Mouse (Mus musculus) liver (tissue): ENCODE data around the gene Ttbk1.
A peak's percentile ranks its signal among the peaks of the same experiment; 100 is the strongest.
"Not testable (repeated sequence)": the region's sequence is repeated elsewhere in the genome, so short reads cannot be mapped to it uniquely, and the experiment has no call there.

Source experiments
- DNase-seq: peaks from one replicate; pipeline ENCODE4 v3.0.0-alpha.2; 2020; ENCODE audit warnings: mixed read lengths

Ttbk1 gene

GRCm38 (mm10) chr17:46487431-46487830 is at the start of gene Ttbk1:
Gene Ttbk1, minus strand, starts transcription at chr17:46487675.
- DNase-seq: no peak

- peak; percentile 79 for DNase-seq
These were observed 38.3 kb upstream of the Ttbk1 start for GRCm38 (mm10) chr17:46525579-46526307.

- no peak for DNase-seq
These were observed 37.6 kb upstream of the Ttbk1 start for GRCm38 (mm10) chr17:46525065-46525464.

GRCm38 (mm10) chr17:46521963-46522668 is 34.6 kb upstream of the Ttbk1 start:
- DNase-seq: no peak

DNA sequence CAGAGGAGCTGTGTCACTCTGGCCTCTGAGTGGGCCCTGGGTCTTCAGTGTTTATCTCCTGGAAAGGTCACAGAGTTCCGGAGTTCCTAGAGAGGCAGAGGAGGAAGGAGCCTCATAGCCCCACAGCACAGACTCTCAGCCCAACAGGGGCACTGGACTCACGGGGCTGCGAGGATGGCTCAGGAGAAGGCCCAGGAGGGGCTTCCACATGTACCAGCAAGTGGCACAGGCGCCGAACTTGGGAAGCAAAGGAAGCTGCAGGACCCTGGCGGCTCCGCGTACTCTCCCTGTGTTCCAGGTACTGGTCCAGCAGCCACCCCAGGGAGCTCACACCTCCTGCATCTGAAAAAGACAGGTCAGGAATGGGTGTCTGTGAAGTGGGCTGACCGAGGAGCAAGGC is 33.7 kb upstream of the Ttbk1 start:
- DNase-seq: no peak

DNA sequence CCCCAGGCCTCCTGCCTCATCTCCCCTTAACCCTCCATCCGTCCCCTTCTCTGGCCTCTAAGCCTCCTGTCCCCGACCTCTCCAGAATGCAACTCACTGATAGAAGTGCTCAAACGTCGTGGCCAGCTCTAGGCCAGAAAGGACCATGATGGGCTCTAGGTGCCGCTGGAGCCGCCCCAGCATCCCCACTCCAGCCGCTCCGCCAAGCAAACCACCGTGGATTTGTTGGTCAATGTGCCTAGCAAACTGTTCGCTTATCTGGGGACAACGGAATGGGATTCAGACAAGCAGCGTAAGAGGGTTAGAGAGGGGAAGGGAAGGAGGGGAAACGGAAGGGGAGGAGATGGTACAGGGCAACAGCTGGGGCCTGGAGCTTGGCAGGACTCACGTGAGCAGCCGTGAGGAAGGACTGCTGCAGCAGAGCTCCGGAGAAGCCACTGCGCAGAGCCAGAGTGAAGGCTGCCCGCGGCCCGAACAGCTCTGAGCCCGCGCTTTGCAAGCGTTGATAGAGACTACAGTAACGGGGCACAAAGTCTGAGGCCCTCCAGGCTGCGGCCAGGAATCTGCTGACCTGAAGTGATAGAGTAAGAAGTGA is 33.0 kb upstream of the Ttbk1 start:
- DNase-seq: peak; percentile 25

GRCm38 (mm10) chr17:46519971-46520370 is 32.5 kb upstream of the Ttbk1 start:
- DNase-seq: no peak

GRCm38 (mm10) chr17:46513329-46513728 is 25.9 kb upstream of the Ttbk1 start:
- DNase-seq: no peak

GRCm38 (mm10) chr17:46511059-46511710 is 23.7 kb upstream of the Ttbk1 start:
- no peak for DNase-seq

GRCm38 (mm10) chr17:46505617-46506016 is 18.1 kb upstream of the Ttbk1 start:
- DNase-seq: no peak

- DNase-seq: no peak
These were observed 16.6 kb upstream of the Ttbk1 start for GRCm38 (mm10) chr17:46503847-46504638.

DNA sequence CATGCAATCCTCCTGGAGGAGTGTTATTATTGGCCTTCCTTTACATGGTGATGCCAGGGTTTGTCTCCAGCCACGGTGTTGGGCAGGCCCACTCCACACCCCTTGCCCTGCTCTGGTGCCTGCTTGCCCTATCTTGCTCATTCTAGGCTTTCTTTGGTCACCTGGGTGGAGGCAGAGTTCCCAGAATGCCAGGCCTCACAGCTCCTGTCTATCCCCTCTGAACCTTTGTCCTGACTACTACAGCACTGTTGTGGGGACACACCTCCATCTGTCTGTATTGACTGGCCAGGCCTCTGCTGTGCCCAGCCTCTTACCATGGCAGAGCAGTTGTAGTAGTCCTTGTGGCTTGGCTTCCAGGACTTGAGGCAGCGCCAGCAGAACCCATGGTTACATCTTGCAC is 15.3 kb upstream of the Ttbk1 start:
- DNase-seq: no peak

- DNase-seq: no peak
These were observed 10.5 kb upstream of the Ttbk1 start for GRCm38 (mm10) chr17:46497956-46498355.

GRCm38 (mm10) chr17:46496623-46497434 is 9.4 kb upstream of the Ttbk1 start, which contains the start of gene Dnph1:
Gene Dnph1, plus strand, starts transcription at chr17:46496711.
- peak; percentile 88 for DNase-seq

DNA sequence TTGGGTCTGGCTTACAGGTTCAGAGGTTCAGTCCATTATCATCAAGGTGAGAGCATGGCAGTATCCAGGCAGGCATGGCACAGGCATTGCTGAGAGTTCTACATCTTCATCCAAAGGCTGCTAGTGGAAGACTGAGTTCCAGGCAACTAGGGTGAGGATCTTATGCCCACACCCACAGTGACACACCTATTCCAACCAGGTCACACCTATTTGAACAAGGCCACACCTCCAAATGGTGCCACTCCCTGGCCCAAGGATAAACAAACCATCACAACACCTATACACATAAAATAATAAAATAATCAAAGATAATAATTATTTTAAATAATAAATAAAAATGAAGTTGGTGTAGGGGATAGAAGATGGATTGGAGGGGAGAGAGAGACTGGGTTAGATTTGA is 8.6 kb upstream of the Ttbk1 start:
- not testable (repeated sequence) for DNase-seq

- DNase-seq: no peak
These were observed 8.0 kb upstream of the Ttbk1 start for GRCm38 (mm10) chr17:46495486-46495885.

GRCm38 (mm10) chr17:46486995-46487394 is 480 bp downstream of the Ttbk1 start:
- DNase-seq: no peak

GRCm38 (mm10) chr17:46484461-46484875 is 3.0 kb downstream of the Ttbk1 start:
- no peak for DNase-seq

- peak; percentile 21 for DNase-seq
These were observed 3.4 kb downstream of the Ttbk1 start for GRCm38 (mm10) chr17:46484021-46484431.

DNA sequence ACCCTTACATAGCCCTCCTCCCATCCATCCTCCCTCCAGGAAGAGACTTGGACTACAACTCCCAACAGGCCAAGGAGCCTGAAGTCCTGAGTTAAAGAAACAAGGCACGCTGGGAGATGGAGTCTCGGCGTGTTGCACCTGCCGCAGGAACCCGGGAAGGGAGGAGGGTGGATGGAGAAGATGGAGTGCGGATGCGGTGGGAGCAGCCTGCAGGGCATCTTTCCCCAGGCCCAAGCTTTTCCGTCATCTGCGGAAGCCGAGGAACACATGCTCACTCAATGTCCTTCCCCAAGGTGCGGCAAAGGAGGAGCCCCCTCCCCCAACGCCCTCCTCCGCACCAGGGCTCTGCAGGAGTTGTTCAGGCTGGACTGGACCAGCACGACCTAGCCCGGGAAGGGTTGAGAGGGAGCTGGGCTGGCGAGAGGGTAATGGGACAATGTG is 3.9 kb downstream of the Ttbk1 start:
- no peak for DNase-seq

GRCm38 (mm10) chr17:46477286-46477685 is 10.2 kb downstream of the Ttbk1 start:
- DNase-seq: no peak
